Mouse (Mus musculus) monocyte, adult 59 days (primary cell): ENCODE data around the gene Cyp19a1. TPM values are rescaled to one million over a fixed set of nuclear protein-coding genes. Genes with fewer than 3 reads are reported as not detected.

Source experiments
- total RNA-seq, 2 experiments: library from RNA; stranded (reverse); gene quantifications; one replicate each; pipeline ENCODE4 v1.2.4; 2023

The Cyp19a1 gene
- total RNA-seq: not detected

GRCm38 (mm10) chr9:54268010-54268409, at the start of gene Cyp19a1:
Cyp19a1 (minus strand) TSS chr9:54268110.

DNA sequence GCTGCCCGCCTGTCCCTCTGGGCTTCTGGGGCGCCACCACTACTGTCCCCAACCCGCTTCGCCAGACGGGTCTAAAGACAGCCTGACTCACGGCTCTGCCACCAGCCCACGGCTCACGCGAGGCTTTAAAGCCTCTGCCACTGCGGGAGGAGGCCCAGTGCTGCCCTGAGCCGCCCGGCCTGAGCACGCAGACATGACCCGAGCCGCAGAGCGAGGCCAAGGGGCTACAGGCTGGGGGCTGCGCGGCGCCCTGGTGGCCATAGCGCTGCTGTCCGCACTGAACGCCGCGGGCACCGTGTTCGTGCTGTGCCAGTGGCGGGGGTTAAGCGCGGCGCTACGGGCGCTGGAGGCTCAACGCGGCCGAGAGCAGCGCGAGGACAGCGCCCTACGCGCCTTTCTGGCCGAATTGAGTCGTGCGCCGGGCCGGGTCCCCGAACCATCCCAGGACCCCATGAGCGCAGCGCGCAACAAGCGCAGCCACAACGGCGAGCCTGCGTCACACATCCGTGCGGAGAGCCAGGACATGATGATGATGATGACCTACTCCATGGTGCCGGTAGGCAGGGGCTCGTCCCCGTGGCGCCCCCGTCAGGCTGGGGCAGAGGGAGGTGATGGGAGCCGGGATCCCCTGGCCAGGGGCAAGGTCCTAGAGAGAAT, 18.5 kb upstream of the Cyp19a1 start, which contains the start of gene Gldn:
Gene Gldn, plus strand, starts transcription at position 156 of the 657 bp plus-strand sequence.

Other genes starting within 250 kb of the Cyp19a1 start
- gene Tnfaip8l3, start 199.7 kb downstream of the Cyp19a1 start, total RNA-seq: not detected
- not detected for gene Gldn, start 18.4 kb upstream of the Cyp19a1 start, total RNA-seq
- gene Dmxl2, start 233.5 kb upstream of the Cyp19a1 start, total RNA-seq: 10 to 100 TPM; 23.7 to 26.2 TPM